Mouse (Mus musculus): ENCODE measurements around the gene Tgfb2.

Gene Tgfb2
- long read RNA-seq, experiment 1, full-length matches to known transcripts, result 1 of 1 reads
- long read RNA-seq, experiment 1, partial matches to known transcripts, result 0 of 1 reads
- long read RNA-seq, experiment 1, other reads (novel, unspliced or antisense), result 0 of 1 reads
- long read RNA-seq, experiment 2, full-length matches to known transcripts, result 1 of 2 reads
- long read RNA-seq, experiment 2, partial matches to known transcripts, result 0 of 2 reads
- long read RNA-seq, experiment 2, other reads (novel, unspliced or antisense), result 1 of 2 reads

GRCm38 (mm10) chr1:186705915-186706248 lies at the start of gene Tgfb2:
Tgfb2 (minus strand) TSS chr1:186705989.
- intact Hi-C loops (cut with DNase I), result no loop called here

- intact Hi-C loops (cut with DNase I), result no loop called here
Observed at GRCm38 (mm10) chr1:186749675-186750283, 44.0 kb upstream of the Tgfb2 start.

GRCm38 (mm10) chr1:186748724-186749653 lies 43.2 kb upstream of the Tgfb2 start, which contains the start of gene Rrp15:
Rrp15 (minus strand) TSS chr1:186749358.
- intact Hi-C loops (cut with DNase I), result no loop called here

- intact Hi-C loops (cut with DNase I), result no loop called here
Observed at GRCm38 (mm10) chr1:186739828-186740227, 34.0 kb upstream of the Tgfb2 start.

- intact Hi-C loops (cut with DNase I), result no loop called here
Observed at GRCm38 (mm10) chr1:186735537-186735936, 29.7 kb upstream of the Tgfb2 start.

GRCm38 (mm10) chr1:186733052-186733451 lies 27.3 kb upstream of the Tgfb2 start:
- intact Hi-C loops (cut with DNase I), result no loop called here

- intact Hi-C loops (cut with DNase I), result no loop called here
Observed at GRCm38 (mm10) chr1:186728778-186729177, 23.0 kb upstream of the Tgfb2 start.

- intact Hi-C loops (cut with DNase I), result no loop called here
Observed at GRCm38 (mm10) chr1:186726117-186726516, 20.3 kb upstream of the Tgfb2 start.

- intact Hi-C loops (cut with DNase I), result loop anchor here (5.0 kb wide), 3 partner anchors 480 to 1175 kb away; no protein-coding TSS in a partner anchor
Observed at GRCm38 (mm10) chr1:186722299-186722698, 16.5 kb upstream of the Tgfb2 start.

GRCm38 (mm10) chr1:186721846-186722245 lies 16.1 kb upstream of the Tgfb2 start:
- intact Hi-C loops (cut with DNase I), result loop anchor here (5.0 kb wide), 3 partner anchors 480 to 1175 kb away; no protein-coding TSS in a partner anchor

- intact Hi-C loops (cut with DNase I), result loop anchor here (5.0 kb wide), 3 partner anchors 479 to 1174 kb away; no protein-coding TSS in a partner anchor
Observed at GRCm38 (mm10) chr1:186721166-186721565, 15.4 kb upstream of the Tgfb2 start.

- intact Hi-C loops (cut with DNase I), result loop anchor here (5.0 kb wide), 5 partner anchors 477 to 1172 kb away; no protein-coding TSS in a partner anchor
Observed at GRCm38 (mm10) chr1:186719708-186720107, 13.9 kb upstream of the Tgfb2 start.

- intact Hi-C loops (cut with DNase I), result loop anchor here (5.0 kb wide), 2 partner anchors 537 to 967 kb away; no protein-coding TSS in a partner anchor
Observed at GRCm38 (mm10) chr1:186718881-186719280, 13.1 kb upstream of the Tgfb2 start.

- intact Hi-C loops (cut with DNase I), result loop anchor here (5.0 kb wide), 3 partner anchors 163 to 963 kb away; no protein-coding TSS in a partner anchor
Observed at GRCm38 (mm10) chr1:186714980-186715896, 9.4 kb upstream of the Tgfb2 start.

GRCm38 (mm10) chr1:186714215-186714614 lies 8.4 kb upstream of the Tgfb2 start:
- intact Hi-C loops (cut with DNase I), result loop anchor here (5.0 kb wide), 1 partner anchor 162 kb away; no protein-coding TSS in a partner anchor

GRCm38 (mm10) chr1:186712802-186713471 lies 7.1 kb upstream of the Tgfb2 start:
- intact Hi-C loops (cut with DNase I), result loop anchor here (2.0 to 5.0 kb wide), 2 partner anchors 161 to 320 kb away; no protein-coding TSS in a partner anchor

- intact Hi-C loops (cut with DNase I), result no loop called here
Observed at GRCm38 (mm10) chr1:186705203-186705914, 430 bp downstream of the Tgfb2 start.

GRCm38 (mm10) chr1:186703980-186704701 lies 1.6 kb downstream of the Tgfb2 start:
- intact Hi-C loops (cut with DNase I), result no loop called here

Data from adrenal gland (tissue).